Mouse (Mus musculus) spleen, adult 18-20 months (tissue): Measurements from ENCODE around the gene Gm7073.
A peak's percentile ranks its signal among the peaks of the same experiment; 100 is the strongest.

Source experiments
- DNase-seq, 2 experiments: peaks; one replicate each; pipeline ENCODE4 v3.0.0; 2022; ENCODE audit warnings: mixed read lengths in 2 of 2

The Gm7073 gene

DNA sequence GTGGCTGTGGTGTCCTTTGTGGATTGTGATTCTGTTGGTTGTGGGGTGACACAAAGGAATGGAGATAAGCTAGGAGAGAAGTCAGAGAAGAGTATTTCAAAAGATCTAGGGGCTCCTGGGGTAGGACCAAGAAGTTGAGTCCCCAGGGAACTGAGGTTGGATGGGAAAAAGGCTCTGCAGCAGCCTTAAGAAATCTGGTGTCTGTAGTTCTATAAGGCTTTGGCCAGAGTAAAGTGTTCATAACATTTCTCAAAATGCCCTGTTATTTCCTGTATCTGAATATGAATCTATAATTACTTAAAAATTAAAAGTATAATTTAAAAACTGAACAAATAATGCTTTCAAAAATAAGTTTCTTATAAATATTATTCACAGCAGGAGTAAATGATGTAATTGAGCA is at the start of gene Gm7073:
Gene Gm7073, minus strand, starts transcription at position 101 of the 400 bp plus-strand sequence.
- no peak for DNase-seq

DNA sequence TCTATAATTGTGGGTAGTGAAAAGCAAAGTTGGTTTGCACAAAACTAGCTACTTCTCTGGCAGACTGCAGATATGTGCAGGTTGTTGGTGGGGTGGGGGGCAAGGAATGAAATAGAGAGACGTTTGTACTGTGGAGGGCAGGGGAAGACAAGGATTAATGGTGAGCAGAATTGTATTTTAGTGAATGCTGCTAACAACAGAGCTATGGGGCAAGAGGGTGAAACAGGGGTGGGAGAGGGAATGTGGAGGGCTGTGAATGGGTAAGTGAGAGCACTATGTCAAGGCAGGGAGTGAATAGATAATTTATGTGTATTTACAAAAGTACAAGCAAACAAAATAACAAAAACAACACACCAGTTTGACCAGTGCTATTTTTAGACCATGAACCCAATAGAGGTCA is 31.5 kb upstream of the Gm7073 start:
- no peak for DNase-seq

DNA sequence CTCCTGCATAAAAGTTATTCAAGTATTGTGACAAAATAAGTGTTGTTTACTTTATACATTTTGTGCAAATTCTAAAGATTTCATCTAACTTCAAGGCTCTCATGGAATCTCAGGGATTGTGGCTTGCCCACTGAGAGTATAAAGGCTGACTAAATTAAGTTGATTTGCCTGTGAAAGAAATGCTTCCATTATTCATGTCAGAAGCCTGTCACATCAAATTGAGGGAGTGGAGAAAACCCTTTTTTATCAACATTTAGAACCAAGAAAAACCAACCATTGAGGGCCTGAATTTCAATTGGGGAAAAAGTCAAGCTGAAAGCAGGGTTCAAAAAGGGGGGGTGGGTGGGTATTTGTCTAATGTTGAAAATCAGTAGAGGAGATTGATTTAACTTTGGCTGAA is 30.0 kb upstream of the Gm7073 start:
- no peak for DNase-seq

DNA sequence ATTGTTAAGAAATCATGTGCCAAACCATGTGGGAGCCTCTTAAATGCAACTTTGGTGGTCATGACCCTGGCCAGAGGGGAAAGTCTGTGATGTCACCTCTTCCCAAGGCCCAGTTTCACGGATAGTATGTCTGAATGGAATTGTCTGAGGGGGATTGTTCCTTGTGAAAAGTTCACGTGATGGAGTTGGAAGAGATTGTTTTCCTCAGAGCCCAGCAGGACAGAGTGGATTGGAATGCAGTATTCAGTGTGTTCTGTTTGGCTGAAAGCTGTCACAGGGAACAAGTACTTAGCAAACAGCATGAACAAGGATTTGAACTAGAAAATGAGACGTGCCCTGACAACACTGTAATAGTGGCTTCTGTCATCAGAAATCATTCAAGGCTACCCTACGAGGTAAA is 16.2 kb upstream of the Gm7073 start:
- DNase-seq: no peak

DNA sequence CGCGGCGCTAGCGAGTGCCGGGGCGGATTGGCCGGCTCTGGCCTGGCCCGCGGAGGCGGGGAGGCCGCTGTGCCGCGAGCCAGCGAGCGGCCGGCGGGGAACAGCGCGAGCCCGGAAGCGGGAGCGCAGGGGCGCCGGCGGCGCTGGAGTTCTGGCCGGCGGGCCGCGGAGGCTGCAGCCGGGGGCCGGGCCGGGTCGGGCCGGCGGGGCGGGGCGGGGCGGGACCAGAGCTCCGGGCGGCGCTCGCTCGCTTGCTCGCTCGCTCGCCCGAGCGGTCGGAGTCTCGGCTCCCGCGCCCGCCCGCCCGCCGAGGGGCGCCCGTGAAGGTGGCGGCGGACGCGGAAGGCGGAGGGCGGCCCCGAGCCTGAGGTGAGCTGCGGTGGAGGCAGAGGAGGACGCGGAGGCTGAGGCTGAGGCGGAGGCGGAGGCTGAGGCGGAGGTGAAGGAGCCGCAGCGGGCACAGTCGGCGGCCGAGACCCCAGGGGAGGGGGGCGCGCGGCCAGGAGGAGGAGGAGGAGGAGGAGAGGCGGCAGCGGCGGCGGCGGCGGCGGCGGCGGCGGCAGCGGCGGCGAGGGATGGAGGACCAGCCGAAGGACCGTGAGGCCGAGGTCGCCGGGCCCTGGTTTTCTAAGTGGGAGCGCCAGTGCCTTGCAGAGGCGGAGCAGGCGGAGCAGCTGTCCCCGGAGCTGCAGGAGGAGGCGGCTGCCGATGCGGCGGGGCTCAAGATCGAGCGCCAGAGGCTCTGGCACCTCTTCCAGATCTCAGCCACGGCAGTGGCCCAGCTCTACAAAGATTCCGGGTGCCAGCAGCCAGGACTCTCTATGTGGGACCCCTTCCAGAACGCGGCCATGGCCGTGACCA is 8.6 kb upstream of the Gm7073 start:
- DNase-seq: peak in 1 of 2 experiments; percentile 1

DNA sequence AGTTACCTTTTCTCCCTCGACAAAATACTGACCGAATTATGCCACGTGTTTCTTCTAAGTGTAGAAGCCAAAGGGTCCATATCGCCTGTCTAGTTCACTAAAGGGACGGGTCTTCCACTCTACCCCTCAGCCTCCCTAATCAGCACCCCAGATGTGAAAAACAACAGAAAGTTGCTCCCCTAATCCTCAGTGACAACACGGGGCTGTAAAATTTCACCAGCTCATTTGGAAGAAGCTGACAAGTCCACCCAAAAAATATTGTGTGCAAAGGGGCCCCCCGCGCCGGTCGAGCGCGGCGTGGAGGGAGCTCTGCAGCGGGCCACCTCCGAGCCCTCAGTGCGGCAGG is 8.0 kb upstream of the Gm7073 start:
- no peak for DNase-seq

DNA sequence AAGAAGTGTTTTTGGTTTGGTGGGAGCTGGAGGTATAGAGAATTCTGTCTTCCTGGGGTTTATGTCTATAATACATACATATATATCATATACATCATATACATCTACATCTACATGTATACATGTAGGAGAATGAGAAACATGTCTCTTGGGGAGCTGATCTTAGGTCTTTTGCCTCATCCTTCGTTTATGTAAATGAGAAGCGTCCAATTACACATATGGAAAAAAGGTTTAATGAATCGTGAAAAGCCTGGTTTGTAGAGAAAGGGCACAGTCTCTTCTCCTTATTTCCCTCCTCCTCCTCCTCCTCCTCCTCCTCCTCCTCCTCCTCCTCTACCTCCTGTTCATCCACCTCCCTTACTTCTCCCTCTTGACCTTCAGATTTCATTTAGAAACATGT is 6.9 kb upstream of the Gm7073 start:
- DNase-seq: no peak

DNA sequence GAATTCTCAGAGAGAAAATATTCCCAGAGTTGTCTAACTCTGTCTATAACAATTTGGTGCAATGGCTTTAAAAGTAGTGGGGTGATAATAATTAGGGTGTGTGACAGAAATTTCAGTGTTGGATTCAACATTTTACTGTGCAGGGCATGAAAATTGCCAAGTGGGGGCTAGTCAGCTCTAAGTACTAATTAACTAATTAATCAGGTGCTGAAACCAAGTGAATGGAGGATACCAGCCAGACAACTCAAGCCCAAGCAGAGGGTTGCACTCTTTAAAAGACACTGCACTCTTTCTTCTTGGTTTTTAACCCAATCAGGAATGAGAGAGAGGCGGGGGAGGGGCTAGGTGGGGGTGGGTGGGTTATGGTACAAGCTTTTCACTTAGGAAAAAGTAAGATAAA is 6.4 kb upstream of the Gm7073 start:
- no peak for DNase-seq

DNA sequence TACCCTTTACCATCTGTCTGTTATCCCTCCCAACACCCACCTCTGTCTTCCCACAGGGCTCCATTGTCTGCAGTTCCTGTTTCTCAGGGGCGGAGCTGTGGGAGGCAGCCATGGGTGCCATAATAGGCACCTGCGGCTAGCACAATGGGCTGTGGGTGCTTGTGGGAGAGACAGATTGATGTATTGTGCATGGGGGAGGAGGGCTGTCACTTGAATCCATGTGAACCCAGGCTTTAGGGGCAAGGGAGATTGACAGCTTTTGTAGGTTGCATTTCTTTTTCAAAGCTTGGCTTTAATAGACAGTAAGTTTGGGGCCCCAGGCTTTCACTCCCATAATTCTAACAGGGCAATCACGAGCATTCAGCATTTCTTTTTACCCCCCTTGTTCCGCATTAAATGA is 5.0 kb upstream of the Gm7073 start:
- no peak for DNase-seq

DNA sequence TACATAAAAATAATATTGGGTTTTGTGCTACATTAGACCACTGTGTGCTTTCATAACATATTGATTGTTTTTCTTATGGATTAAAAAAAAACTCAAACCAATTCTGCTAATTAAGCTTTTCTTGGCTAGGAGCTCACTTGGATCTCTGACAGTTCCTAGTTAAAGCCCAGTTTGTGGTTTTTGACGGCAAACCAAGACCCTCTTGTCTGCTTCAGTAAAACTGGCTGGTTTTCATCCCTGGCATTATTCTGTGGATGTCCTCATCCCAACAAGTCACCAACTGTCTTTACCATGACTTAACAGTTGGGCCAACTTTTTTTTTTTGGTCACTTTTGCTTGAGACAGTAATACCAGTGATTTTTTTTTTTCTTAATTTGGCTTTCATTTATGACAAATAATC is 3.9 kb upstream of the Gm7073 start:
- no peak for DNase-seq

DNA sequence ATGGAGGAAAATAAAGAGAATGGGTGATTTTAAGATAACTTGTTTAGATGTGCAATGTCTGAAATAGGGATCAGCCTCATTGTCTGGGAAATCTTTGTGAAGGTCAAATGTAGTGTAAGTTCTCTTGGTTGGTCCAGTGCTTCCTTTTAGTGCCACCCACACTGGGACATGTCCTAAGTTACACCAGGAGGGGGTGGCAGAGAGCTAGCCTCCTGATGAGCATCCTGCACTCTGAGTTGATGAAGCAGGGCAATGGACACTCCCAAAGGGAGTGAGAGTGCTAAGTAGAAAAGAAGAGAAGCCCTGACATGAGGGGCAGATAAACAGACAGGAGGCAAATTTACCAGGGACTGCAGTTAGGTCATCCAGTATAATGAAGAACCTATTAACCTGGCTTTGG is 35.1 kb downstream of the Gm7073 start:
- no peak for DNase-seq

DNA sequence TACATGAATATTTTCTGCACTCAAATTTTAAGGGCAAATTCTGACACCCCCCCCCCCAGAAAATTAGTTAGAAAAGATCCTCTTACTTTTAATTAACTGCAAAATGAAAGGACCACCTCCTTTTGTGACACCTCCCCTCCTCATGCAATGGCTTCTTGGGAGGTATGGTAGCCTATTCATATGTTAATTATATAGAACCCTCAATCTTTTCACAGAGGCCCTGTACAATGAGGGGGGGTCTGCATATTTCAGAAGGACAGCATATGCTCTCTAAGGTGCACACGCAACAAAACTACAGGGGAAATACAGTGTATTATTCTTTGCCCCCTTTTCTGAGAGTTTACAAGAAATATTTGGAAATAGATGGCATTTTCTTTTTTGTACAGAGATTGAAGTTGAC is 41.3 kb downstream of the Gm7073 start:
- DNase-seq: no peak

DNA sequence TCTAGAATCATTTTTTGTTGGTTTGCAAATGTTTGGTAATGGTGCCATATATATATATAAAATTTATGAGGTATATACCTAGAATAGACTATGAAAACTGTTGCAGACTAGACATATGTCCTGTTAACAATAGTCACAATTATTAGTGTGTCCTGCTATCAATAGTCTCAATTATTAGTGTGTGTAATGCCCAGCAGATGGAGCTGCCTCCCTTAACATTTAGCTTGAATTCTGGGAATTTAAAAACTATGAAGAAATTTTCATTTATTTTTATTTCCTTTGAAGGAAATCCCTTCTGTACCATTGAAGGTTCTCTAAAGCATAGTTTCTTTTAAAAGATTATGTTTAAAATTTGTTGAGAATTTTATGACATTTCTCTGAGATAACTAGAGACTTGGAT is 43.7 kb downstream of the Gm7073 start:
- DNase-seq: no peak

DNA sequence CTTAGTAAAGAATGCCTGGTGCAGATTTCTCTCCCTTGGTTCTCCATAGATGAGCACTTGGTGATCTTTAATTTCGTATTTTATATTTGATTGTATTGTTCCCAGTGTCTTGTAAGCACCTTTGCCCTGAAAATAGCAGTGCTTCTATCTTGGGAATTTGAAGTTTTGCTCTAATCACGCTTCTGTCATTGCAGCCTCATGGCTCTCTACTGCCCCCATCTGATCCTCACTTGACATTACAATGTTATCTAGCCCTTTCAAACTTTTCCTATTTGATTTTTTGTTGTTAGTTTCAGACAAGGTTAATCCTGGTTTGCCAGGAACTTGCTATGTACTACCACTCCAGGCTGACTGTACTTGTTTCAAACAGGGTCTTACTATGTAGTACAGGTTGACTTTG is 75.3 kb downstream of the Gm7073 start:
- DNase-seq: no peak

DNA sequence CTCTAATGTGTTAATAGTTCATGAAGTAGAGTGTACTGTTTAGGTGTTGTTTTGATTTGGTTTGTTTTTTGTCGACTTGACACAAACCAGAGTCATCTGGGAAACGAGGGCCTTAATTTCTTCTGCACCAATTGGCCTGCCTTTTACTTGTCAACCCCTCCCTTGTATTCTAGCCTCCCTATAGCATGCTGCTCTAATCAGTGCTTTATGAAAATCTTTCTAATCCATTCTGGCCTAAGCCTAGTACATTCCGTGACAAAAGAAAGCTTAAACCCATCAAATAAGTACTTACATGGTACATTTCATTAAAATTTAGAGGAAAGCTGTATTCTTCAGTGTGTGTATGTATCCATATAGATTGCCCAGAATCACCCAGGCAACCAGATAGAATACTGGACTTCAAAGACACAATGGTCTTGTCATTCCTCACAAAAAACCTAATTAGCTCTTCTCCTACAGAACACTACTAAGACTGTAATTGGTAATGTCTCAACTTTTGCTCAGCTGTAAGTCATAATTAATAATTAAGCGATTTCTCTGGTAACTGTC is 124.4 kb downstream of the Gm7073 start:
- no peak for DNase-seq

DNA sequence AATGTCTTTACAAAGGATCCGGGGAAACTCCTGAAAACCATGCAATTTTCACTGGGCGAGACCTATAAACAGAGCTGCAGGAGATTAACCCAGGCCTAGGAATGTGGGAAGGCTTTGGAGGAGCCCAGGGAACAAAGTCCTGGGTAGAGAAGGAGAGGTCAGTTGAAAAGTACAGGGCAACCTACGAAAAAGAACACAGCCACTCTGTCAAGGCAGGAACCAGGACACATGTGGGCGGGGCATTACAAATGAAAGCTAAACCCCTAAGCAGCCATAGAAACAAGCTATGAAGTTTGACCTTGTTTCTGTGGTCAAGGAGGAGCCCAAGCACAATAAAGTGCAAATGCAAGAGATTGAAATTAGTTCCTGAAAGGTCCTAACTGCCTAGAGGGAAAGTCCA is 133.4 kb downstream of the Gm7073 start:
- no peak for DNase-seq

DNA sequence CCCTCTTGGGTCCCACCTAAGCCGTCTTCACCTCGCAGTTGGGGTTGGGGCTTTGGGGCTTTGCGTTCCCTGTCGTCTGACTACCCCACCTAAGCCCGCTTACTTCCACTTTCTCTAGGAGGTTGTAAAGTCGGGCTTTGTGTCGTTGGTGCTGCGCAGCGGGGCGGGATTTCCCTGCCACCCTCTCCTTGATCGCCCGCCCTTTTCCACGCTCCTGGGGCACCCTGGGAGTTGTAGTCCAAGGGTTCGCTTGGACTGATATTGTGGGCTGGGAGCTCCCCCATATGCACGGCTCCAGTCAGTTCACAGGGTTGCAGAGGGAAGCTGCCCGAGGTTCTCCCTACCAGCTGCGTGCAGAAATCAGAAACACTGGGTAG is 134.4 kb downstream of the Gm7073 start:
- peak; percentile 75 to 80 for DNase-seq

DNA sequence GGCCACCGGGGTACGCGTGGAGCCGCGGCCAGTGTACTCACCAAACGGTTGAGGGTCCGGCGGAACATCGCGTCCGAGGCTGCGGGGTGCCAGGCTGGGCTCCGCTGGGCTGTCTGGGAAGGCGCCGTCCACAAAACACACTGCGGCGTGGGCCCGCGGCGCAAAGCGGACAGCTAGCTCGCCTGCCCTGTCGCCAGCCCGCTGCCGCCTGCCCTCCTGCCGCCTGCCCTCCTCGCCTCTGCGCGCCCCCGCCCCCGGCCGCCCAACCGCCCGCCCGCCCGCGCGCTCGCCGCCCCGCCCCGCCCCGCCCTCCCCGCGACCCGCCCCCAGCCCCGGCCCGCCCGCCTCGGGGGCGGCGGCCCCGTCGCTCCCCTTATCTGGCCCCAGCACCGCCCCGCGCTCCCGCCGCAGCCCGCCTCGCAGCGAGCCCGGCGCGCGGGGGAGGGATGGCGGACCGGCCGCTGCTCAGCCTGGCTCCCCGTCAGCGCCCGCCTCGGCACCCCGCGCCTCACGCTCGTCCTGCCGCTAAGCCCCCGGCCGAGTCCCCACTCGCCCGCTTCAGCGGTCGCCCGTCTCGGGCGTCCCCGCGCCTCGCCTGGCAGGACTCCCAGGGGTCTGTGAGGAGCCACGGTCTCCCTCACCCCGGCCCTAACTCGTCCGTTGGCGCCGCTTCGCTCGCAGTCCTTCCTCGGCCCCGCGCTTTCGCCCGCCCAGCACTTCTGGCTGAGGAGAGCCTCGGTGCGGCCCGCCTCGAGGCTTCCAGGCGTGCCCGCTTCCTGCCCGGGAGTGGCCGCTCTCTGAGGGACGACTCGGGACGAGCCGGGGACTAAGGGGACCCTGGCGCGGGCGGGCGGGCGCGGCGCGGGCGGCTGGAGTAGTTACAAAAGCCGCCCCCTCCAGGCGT is 135.0 kb downstream of the Gm7073 start:
- DNase-seq: peak; percentile 58 to 62

DNA sequence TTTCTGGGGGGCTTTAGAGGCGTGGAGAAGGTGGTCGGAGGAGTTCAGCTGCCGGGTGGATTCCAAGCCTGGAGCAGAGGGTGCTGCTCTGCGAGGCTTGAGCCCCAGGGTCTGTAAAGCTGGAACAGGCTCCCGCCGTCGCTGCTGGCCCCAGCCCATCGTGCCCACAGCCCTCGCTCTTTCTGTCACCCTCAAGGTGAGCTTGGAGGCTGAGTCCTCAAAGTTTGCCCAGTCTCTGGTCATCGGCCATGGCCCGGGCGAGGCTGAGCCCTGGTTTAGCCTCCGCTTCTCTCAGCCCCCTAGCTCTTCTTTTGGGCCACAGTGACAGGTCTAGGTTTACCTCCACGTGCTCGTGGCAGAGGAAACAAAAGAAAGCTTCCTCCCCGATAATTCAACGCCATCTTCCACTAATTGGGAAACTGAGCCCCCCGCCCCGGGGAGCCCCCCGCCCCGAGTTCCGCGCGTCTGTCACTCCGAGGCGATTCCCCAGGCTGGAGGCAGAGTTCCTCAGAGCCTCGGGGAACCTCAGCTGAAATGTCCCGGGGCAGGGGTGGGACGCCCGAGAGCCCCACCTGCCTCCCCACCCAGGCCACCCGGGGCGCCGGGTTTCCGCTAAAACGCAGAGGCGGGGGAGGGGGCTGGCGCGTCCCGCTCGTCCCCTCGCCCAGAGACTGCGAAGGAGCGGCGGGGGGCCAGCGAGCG is 135.8 kb downstream of the Gm7073 start:
- DNase-seq: no peak

DNA sequence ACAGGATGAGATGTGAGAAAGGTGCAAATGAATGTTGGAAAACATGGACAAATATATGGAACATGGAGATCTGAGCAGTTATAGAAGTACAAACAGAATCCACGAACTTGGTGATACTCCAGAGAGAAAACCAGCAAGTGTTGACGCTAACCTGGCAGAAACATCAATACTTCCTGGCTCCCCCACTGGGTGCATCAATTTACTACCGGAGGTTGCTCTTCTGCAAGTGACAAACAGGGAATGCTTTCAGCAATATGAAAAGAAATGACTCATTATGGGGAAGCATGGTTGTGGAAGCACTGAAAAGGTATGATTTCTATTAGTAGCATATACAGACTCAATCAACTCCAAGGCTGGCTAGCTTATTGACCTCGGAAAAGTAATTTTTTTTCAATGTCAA is 144.8 kb downstream of the Gm7073 start:
- DNase-seq: no peak

DNA sequence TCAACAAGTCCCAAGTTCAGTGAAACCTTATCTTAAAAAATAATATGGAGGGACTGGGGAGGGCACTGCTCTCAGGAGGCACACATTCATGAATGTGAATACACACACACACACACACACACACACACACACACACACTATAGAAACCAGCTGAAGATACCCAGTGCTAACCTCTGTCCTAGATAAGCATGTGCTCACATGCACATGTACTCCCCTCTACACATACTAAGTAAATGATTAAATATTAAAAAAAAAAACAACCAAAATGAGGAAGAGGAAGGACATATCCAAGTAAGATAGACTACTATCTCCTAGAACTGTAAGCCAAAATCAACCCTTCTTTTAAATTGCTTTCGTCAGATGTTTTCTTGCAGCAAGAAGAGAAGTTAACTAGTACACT is 152.2 kb downstream of the Gm7073 start:
- no peak for DNase-seq
